Mouse (Mus musculus) cortical plate, adult 2 months (tissue): ENCODE data around the gene Bach2.

ENCODE experiments used
- CTCF ChIP-seq: fragments of 200-500 bp; IDR thresholded peaks from 2 replicates; pipeline ENCODE4 v1.5.1; 2011; ENCODE audit warnings: mild to moderate bottlenecking, control low read depth, low read length; ENCODE audit not compliant: insufficient read depth; ENCODE audit errors: extremely low read depth
- POLR2A ChIP-seq: fragments of 200-500 bp; IDR thresholded peaks from 2 replicates; pipeline ENCODE4 v1.6.1; 2011; ENCODE audit warnings: mild to moderate bottlenecking, low read length, control low read depth; ENCODE audit not compliant: insufficient read depth; ENCODE audit errors: extremely low read depth

GRCm38 (mm10) chr4:32564918-32565317 is 326.3 kb downstream of the Bach2 start:
- TF ChIP-seq POLR2A (no peak), CTCF (no peak)
